Mouse (Mus musculus): Measurements from ENCODE around the gene Abcd4. TPM values are rescaled to one million over a fixed set of nuclear protein-coding genes. Genes with fewer than 3 reads are reported as not detected.

The Abcd4 gene
- total RNA-seq, 1 experiment, result 26.9 TPM

- Histone ChIP-seq H3K9ac (ENCODE audit: insufficient read depth, low read depth, low read length, poor library complexity, severe bottlenecking) (no peak overlapping the region), H3K9me3 (ENCODE audit: control insufficient read depth, insufficient read depth, low read depth, low read length) (no peaks in the 10 kb centered on the region), H3K36me3 (ENCODE audit: control insufficient read depth, insufficient read depth, low read length, poor library complexity, severe bottlenecking) (peaks cover 11% of the 10 kb centered on the region; the same call in 1 of the 2 replicates), H3K27ac (ENCODE audit: insufficient read depth, low read depth, low read length, poor library complexity, severe bottlenecking) (no peak overlapping the region), H3K4me1 (ENCODE audit: control insufficient read depth in 2 of 2, insufficient read depth in 2 of 2, low read length in 2 of 2, poor library complexity in 1 of 2) (peaks cover 4 to 18% of the 10 kb centered on the region in 2 experiments; a peak in 3 of 4 replicates), H3K4me3 (ENCODE audit: insufficient read depth in 1 of 2, low read depth in 1 of 2, low read length in 2 of 2, poor library complexity in 1 of 2, severe bottlenecking in 1 of 2) (no peak overlapping the region)
- TF ChIP-seq CHD2 (IDR thresholded peaks at IDR 0.05; ENCODE audit: low read depth, low read length), result no peak
- peak; percentile 61 for TF ChIP-seq MAFK (IDR thresholded peaks at IDR 0.05; ENCODE audit: insufficient read depth, low read depth, low read length)
- no peak for TF ChIP-seq ZNF384 (IDR thresholded peaks at IDR 0.05; ENCODE audit: low read depth, low read length)
- TF ChIP-seq HCFC1 (IDR thresholded peaks at IDR 0.05; ENCODE audit: borderline replicate concordance, insufficient read depth, low read length), result no peak
- no peak for TF ChIP-seq ZC3H11A (IDR thresholded peaks at IDR 0.05; ENCODE audit: borderline replicate concordance, low read depth, low read length)
- DNase-seq (ENCODE audit: low read depth, low spot score), result no peak
- in situ Hi-C loops (cut with MboI; ENCODE audit: low sequenced_read_pairs in 2 of 2, unreplicated experiment in 2 of 2), result no loop called here
Observed at GRCm38 (mm10) chr12:84611718-84612117, 5.5 kb downstream of the Abcd4 start.

- no peak for DNase-seq (ENCODE audit: low read depth, low spot score)
- Histone ChIP-seq H3K4me3 (ENCODE audit: insufficient read depth in 1 of 2, low read depth in 1 of 2, low read length in 2 of 2, poor library complexity in 1 of 2, severe bottlenecking in 1 of 2) (no peak overlapping the region), H3K9ac (ENCODE audit: insufficient read depth, low read depth, low read length, poor library complexity, severe bottlenecking) (no peak overlapping the region), H3K36me3 (ENCODE audit: control insufficient read depth, insufficient read depth, low read length, poor library complexity, severe bottlenecking) (peaks cover 32% of the 10 kb centered on the region; the same call in 1 of the 2 replicates), H3K4me1 (ENCODE audit: control insufficient read depth in 2 of 2, insufficient read depth in 2 of 2, low read length in 2 of 2, poor library complexity in 1 of 2) (peaks cover 0 to 2% of the 10 kb centered on the region in 2 experiments; a peak in 1 of 4 replicates), H3K9me3 (ENCODE audit: control insufficient read depth, insufficient read depth, low read depth, low read length) (no peaks in the 10 kb centered on the region), H3K27ac (ENCODE audit: insufficient read depth, low read depth, low read length, poor library complexity, severe bottlenecking) (no peak overlapping the region)
- TF ChIP-seq MAFK (IDR thresholded peaks at IDR 0.05; ENCODE audit: insufficient read depth, low read depth, low read length) (no peak), ZC3H11A (IDR thresholded peaks at IDR 0.05; ENCODE audit: borderline replicate concordance, low read depth, low read length) (no peak), ZNF384 (IDR thresholded peaks at IDR 0.05; ENCODE audit: low read depth, low read length) (no peak), CHD2 (IDR thresholded peaks at IDR 0.05; ENCODE audit: low read depth, low read length) (no peak), HCFC1 (IDR thresholded peaks at IDR 0.05; ENCODE audit: borderline replicate concordance, insufficient read depth, low read length) (no peak)
- in situ Hi-C loops (cut with MboI; ENCODE audit: low sequenced_read_pairs in 2 of 2, unreplicated experiment in 2 of 2), result no loop called here
Observed at GRCm38 (mm10) chr12:84605860-84606259, 11.4 kb downstream of the Abcd4 start.

- Histone ChIP-seq H3K27ac (ENCODE audit: insufficient read depth, low read depth, low read length, poor library complexity, severe bottlenecking) (no peak overlapping the region), H3K36me3 (ENCODE audit: control insufficient read depth, insufficient read depth, low read length, poor library complexity, severe bottlenecking) (peaks cover 28% of the 10 kb centered on the region; the same call in 1 of the 2 replicates), H3K4me1 (ENCODE audit: control insufficient read depth in 2 of 2, insufficient read depth in 2 of 2, low read length in 2 of 2, poor library complexity in 1 of 2) (peaks cover 0 to 2% of the 10 kb centered on the region in 2 experiments; a peak in 1 of 4 replicates), H3K4me3 (ENCODE audit: insufficient read depth in 1 of 2, low read depth in 1 of 2, low read length in 2 of 2, poor library complexity in 1 of 2, severe bottlenecking in 1 of 2) (no peak overlapping the region), H3K9me3 (ENCODE audit: control insufficient read depth, insufficient read depth, low read depth, low read length) (no peaks in the 10 kb centered on the region), H3K9ac (ENCODE audit: insufficient read depth, low read depth, low read length, poor library complexity, severe bottlenecking) (no peak overlapping the region)
- in situ Hi-C loops (cut with MboI; ENCODE audit: low sequenced_read_pairs in 2 of 2, unreplicated experiment in 2 of 2), result no loop called here
- no peak for DNase-seq (ENCODE audit: low read depth, low spot score)
- no peak for TF ChIP-seq CHD2 (IDR thresholded peaks at IDR 0.05; ENCODE audit: low read depth, low read length)
- no peak for TF ChIP-seq ZC3H11A (IDR thresholded peaks at IDR 0.05; ENCODE audit: borderline replicate concordance, low read depth, low read length)
- no peak for TF ChIP-seq ZNF384 (IDR thresholded peaks at IDR 0.05; ENCODE audit: low read depth, low read length)
- TF ChIP-seq HCFC1 (IDR thresholded peaks at IDR 0.05; ENCODE audit: borderline replicate concordance, insufficient read depth, low read length), result no peak
- TF ChIP-seq MAFK (IDR thresholded peaks at IDR 0.05; ENCODE audit: insufficient read depth, low read depth, low read length), result no peak
Observed at GRCm38 (mm10) chr12:84604001-84604400, 13.2 kb downstream of the Abcd4 start.

DNA sequence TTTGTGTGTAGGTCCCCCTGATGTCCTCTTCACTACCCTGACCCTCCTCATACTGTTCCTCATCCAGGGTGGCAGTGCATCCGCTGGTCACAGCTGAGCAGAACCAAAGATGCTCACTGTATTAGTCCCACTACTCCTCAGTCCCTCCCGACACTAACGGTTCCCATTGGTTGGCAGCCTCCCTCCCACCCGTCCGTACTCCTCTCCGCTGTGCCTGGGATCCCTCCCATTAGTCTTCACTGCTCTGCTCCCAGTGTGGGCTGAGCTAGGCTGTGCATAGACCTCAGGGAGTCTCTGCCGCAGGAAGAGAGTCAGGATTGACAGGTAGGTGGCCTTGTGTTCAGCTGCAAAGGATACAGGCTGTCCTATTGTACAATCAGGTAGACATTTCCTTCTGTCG, 18.9 kb downstream of the Abcd4 start:
- no peak overlapping the region for H3K9ac ChIP-seq (ENCODE audit: insufficient read depth, low read depth, low read length, poor library complexity, severe bottlenecking)
- peaks cover 0 to 7% of the 10 kb centered on the region in 2 experiments; a peak in 1 of 4 replicates for H3K4me1 ChIP-seq (ENCODE audit: control insufficient read depth in 2 of 2, insufficient read depth in 2 of 2, low read length in 2 of 2, poor library complexity in 1 of 2)
- TF ChIP-seq ZNF384 (IDR thresholded peaks at IDR 0.05; ENCODE audit: low read depth, low read length), result no peak
- no peak for TF ChIP-seq HCFC1 (IDR thresholded peaks at IDR 0.05; ENCODE audit: borderline replicate concordance, insufficient read depth, low read length)
- no peak for TF ChIP-seq ZC3H11A (IDR thresholded peaks at IDR 0.05; ENCODE audit: borderline replicate concordance, low read depth, low read length)
- TF ChIP-seq MAFK (IDR thresholded peaks at IDR 0.05; ENCODE audit: insufficient read depth, low read depth, low read length), result no peak
- no peak for TF ChIP-seq CHD2 (IDR thresholded peaks at IDR 0.05; ENCODE audit: low read depth, low read length)
- DNase-seq (ENCODE audit: low read depth, low spot score), result no peak
- no peak overlapping the region for H3K27ac ChIP-seq (ENCODE audit: insufficient read depth, low read depth, low read length, poor library complexity, severe bottlenecking)
- in situ Hi-C loops (cut with MboI; ENCODE audit: low sequenced_read_pairs in 2 of 2, unreplicated experiment in 2 of 2), result no loop called here
- peaks cover 6% of the 10 kb centered on the region; the same call in 1 of the 2 replicates for H3K36me3 ChIP-seq (ENCODE audit: control insufficient read depth, insufficient read depth, low read length, poor library complexity, severe bottlenecking)
- no peaks in the 10 kb centered on the region for H3K9me3 ChIP-seq (ENCODE audit: control insufficient read depth, insufficient read depth, low read depth, low read length)
- no peak overlapping the region for H3K4me3 ChIP-seq (ENCODE audit: insufficient read depth in 1 of 2, low read depth in 1 of 2, low read length in 2 of 2, poor library complexity in 1 of 2, severe bottlenecking in 1 of 2)
